Mouse (Mus musculus) lung, embryonic 15.5 days (tissue): Measurements from ENCODE around the gene Ankle1. TPM values are rescaled to one million over a fixed set of nuclear protein-coding genes. Genes with fewer than 3 reads are reported as not detected.
A peak's percentile ranks its signal among the peaks of the same experiment; 100 is the strongest.

ENCODE experiments used
- ATAC-seq: fragments of 200-750 bp; cut with Nextera tagmentation; 2 replicates; pipeline ENCODE4 v1.8.0; 2017; ENCODE audit warnings: moderate number of reproducible peaks, borderline replicate concordance; ENCODE audit not compliant: low FRiP score, low TSS enrichment; ENCODE audit errors: extremely low read depth
- H3K27ac ChIP-seq: fragments of 300-500 bp; sonication (generic); 2 replicates; pipeline ENCODE4 v1.5.1; 2015; ENCODE audit warnings: moderate library complexity, mild to moderate bottlenecking, inconsistent platforms
- H3K27me3 ChIP-seq: fragments of 300-500 bp; sonication (generic); 2 replicates; pipeline ENCODE4 v1.6.1; 2015; ENCODE audit warnings: inconsistent platforms
- H3K36me3 ChIP-seq: fragments of 300-500 bp; sonication (generic); 2 replicates; pipeline ENCODE4 v1.6.1; 2015; ENCODE audit warnings: inconsistent platforms
- H3K4me1 ChIP-seq: fragments of 300-500 bp; sonication (generic); 2 replicates; pipeline ENCODE4 v1.6.1; 2015; ENCODE audit warnings: inconsistent platforms
- H3K4me2 ChIP-seq: fragments of 300-500 bp; sonication (generic); 2 replicates; pipeline ENCODE4 v1.6.1; 2015; ENCODE audit warnings: inconsistent platforms, mild to moderate bottlenecking, moderate library complexity
- H3K4me3 ChIP-seq: fragments of 300-500 bp; sonication (generic); 2 replicates; pipeline ENCODE4 v1.5.1; 2015; ENCODE audit warnings: mild to moderate bottlenecking, inconsistent platforms
- H3K9ac ChIP-seq: fragments of 300-500 bp; sonication (generic); 2 replicates; pipeline ENCODE4 v1.6.1; 2015; ENCODE audit warnings: inconsistent platforms
- H3K9me3 ChIP-seq: fragments of 300-500 bp; sonication (generic); 2 replicates; pipeline ENCODE4 v1.6.1; 2016; ENCODE audit warnings: inconsistent platforms
- WGBS: fragments of 180-500 bp; shearing (Covaris S2); methylation state at CpG from one replicate; pipeline ENCODE4 v1.1.7; 2015; 5-methylcytosine and 5-hydroxymethylcytosine counted together
- polyA plus RNA-seq: library from polyadenylated mRNA; unstranded; fragments of >200 nt; fragmentation: Nextera tagmentation; extraction: Ambion mirVana; gene quantifications from 2 replicates; pipeline ENCODE4 v1.2.1, GENCODE M21; 2015

Ankle1 gene
- 42.6 and 46.7 TPM in 2 replicates for polyA plus RNA-seq

GRCm38 (mm10) chr8:71405401-71406098 lies at the start of gene Ankle1:
Gene Ankle1, plus strand, starts transcription at chr8:71406010.
- H3K27me3 ChIP-seq = no peaks in the 10 kb centered on the region
- H3K4me1 ChIP-seq = peaks cover 28% of the 10 kb centered on the region
- H3K4me2 ChIP-seq = peak within 1 kb of the TSS; percentile 97
- peak within 1 kb of the TSS; percentile 76 for H3K27ac ChIP-seq
- peak; percentile 92 for ATAC-seq
- 15% methylated on average over 33 of the region's 33 CpGs for WGBS
- H3K36me3 ChIP-seq = peaks cover 30% of the 10 kb centered on the region
- H3K9ac ChIP-seq = peak within 1 kb of the TSS; percentile 80
- peak within 1 kb of the TSS; percentile 88 for H3K4me3 ChIP-seq
- H3K9me3 ChIP-seq = no peaks in the 10 kb centered on the region

GRCm38 (mm10) chr8:71358026-71358425 lies 47.8 kb upstream of the Ankle1 start:
- ATAC-seq = no peak
- Histone ChIP-seq H3K4me1 (no peaks in the 10 kb centered on the region), H3K9me3 (no peaks in the 10 kb centered on the region), H3K36me3 (peaks cover 36% of the 10 kb centered on the region), H3K9ac (no peak overlapping the region), H3K4me2 (no peak overlapping the region), H3K27ac (no peak overlapping the region), H3K27me3 (no peaks in the 10 kb centered on the region), H3K4me3 (no peak overlapping the region)
- WGBS = 78% methylated on average over 3 of the region's 3 CpGs

- ATAC-seq = peak; percentile 86
- WGBS = under 1% methylated on average over 56 of the region's 56 CpGs
- Histone ChIP-seq H3K4me1 (peaks cover 24% of the 10 kb centered on the region), H3K9ac (peak within 1 kb of the TSS; percentile 80), H3K36me3 (peaks cover 10% of the 10 kb centered on the region; the same call in 1 of the 2 replicates), H3K27me3 (no peaks in the 10 kb centered on the region), H3K4me3 (peak within 1 kb of the TSS; percentile 73), H3K4me2 (peak within 1 kb of the TSS; percentile 83), H3K9me3 (no peaks in the 10 kb centered on the region), H3K27ac (peak within 1 kb of the TSS; percentile 93)
Measured at GRCm38 (mm10) chr8:71366771-71367528, 38.9 kb upstream of the Ankle1 start, which contains the start of gene Use1. Gene Use1, plus strand, starts transcription at chr8:71366848.

DNA sequence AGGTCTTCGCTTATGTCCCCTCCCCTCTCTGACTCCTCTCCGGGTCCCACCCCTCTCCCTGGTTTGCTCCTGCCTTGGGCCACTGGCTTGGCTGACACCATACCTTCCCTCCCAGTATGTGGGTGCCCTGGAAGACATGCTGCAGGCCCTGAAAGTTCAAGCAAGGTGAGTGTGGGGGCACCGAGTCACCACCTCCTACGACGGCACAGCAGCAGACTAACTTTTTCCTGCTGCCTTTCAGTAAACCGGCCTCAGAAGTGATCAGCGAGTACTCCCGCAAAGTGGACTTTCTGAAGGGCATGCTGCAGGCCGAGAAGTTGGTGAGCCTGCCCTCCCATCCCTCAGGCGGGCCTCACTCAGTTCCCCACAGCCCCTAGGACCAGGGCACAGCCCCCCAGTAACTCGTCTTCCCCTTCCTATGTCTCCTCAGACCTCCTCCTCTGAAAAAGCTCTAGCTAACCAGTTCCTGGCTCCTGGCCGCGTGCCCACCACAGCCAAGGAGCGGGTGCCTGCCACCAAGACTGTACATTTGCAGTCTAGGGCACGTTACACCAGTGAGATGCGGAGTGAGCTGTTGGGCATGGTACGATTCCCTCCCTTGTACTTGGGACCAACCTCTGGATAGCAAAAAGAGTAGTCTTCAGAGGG lies 38.2 kb upstream of the Ankle1 start:
- H3K9me3 ChIP-seq = no peaks in the 10 kb centered on the region
- WGBS = 35% methylated on average over 17 of the region's 17 CpGs
- H3K27me3 ChIP-seq = no peaks in the 10 kb centered on the region
- peaks cover 24% of the 10 kb centered on the region for H3K4me1 ChIP-seq
- ATAC-seq = no peak; the same call in 1 of the 2 replicates
- peak overlapping the region; percentile 73 for H3K4me3 ChIP-seq
- H3K9ac ChIP-seq = peak overlapping the region; percentile 80
- peak overlapping the region; percentile 93 for H3K27ac ChIP-seq
- peaks cover 10% of the 10 kb centered on the region; the same call in 1 of the 2 replicates for H3K36me3 ChIP-seq
- H3K4me2 ChIP-seq = peak overlapping the region; percentile 83

GRCm38 (mm10) chr8:71368366-71368765 lies 37.4 kb upstream of the Ankle1 start:
- H3K4me3 ChIP-seq = peak overlapping the region; percentile 73; the same call in 1 of the 2 replicates
- no peak overlapping the region for H3K9ac ChIP-seq

GRCm38 (mm10) chr8:71369040-71369718 lies 36.6 kb upstream of the Ankle1 start:
- WGBS = 90% methylated on average over 10 of the region's 10 CpGs
- Histone ChIP-seq H3K9me3 (no peaks in the 10 kb centered on the region), H3K4me2 (no peak overlapping the region), H3K4me1 (peaks cover 24% of the 10 kb centered on the region), H3K27me3 (no peaks in the 10 kb centered on the region), H3K9ac (no peak overlapping the region), H3K4me3 (no peak overlapping the region), H3K36me3 (peaks cover 17% of the 10 kb centered on the region), H3K27ac (no peak overlapping the region)
- no peak for ATAC-seq

More at GRCm38 (mm10) chr8:71368366-71368765, 37.4 kb upstream of the Ankle1 start:
- Histone ChIP-seq H3K9me3 (no peaks in the 10 kb centered on the region), H3K36me3 (peaks cover 10% of the 10 kb centered on the region; the same call in 1 of the 2 replicates), H3K4me1 (peaks cover 24% of the 10 kb centered on the region), H3K27ac (no peak overlapping the region), H3K4me2 (peak overlapping the region; percentile 83), H3K27me3 (no peaks in the 10 kb centered on the region)
- no peak for ATAC-seq

GRCm38 (mm10) chr8:71370711-71371235 lies 35.0 kb upstream of the Ankle1 start:
- Histone ChIP-seq H3K9ac (no peak overlapping the region), H3K27me3 (no peaks in the 10 kb centered on the region), H3K27ac (0 out of 2 replicates have a peak overlapping the region, but pooled peaks have one; percentile 39), H3K4me3 (peak overlapping the region; percentile 73), H3K4me1 (peaks cover 36% of the 10 kb centered on the region), H3K4me2 (peak overlapping the region; percentile 56), H3K36me3 (peaks cover 32% of the 10 kb centered on the region), H3K9me3 (no peaks in the 10 kb centered on the region)
- no peak for ATAC-seq
- 14% methylated on average over 5 of the region's 5 CpGs for WGBS

GRCm38 (mm10) chr8:71371236-71371848 lies 34.5 kb upstream of the Ankle1 start, which contains the start of gene Ocel1:
Gene Ocel1, plus strand, starts transcription at chr8:71371298.
- peak within 1 kb of the TSS; percentile 56 for H3K4me2 ChIP-seq
- peaks cover 39% of the 10 kb centered on the region for H3K4me1 ChIP-seq
- H3K9me3 ChIP-seq = no peaks in the 10 kb centered on the region
- peaks cover 32% of the 10 kb centered on the region for H3K36me3 ChIP-seq
- peak; percentile 86 for ATAC-seq
- H3K27me3 ChIP-seq = no peaks in the 10 kb centered on the region
- H3K4me3 ChIP-seq = peak within 1 kb of the TSS; percentile 73
- H3K27ac ChIP-seq = peak within 1 kb of the TSS; percentile 80
- peak within 1 kb of the TSS; percentile 50 for H3K9ac ChIP-seq
- under 1% methylated on average over 68 of the region's 68 CpGs for WGBS

GRCm38 (mm10) chr8:71372427-71372826 lies 33.4 kb upstream of the Ankle1 start:
- no peak overlapping the region; the same call in 1 of the 2 replicates for H3K27ac ChIP-seq
- WGBS = 84% methylated on average over 12 of the region's 12 CpGs
- peaks cover 38% of the 10 kb centered on the region for H3K36me3 ChIP-seq
- no peak overlapping the region for H3K4me3 ChIP-seq
- H3K9ac ChIP-seq = no peak overlapping the region
- H3K27me3 ChIP-seq = no peaks in the 10 kb centered on the region
- peaks cover 44% of the 10 kb centered on the region for H3K4me1 ChIP-seq
- no peak for ATAC-seq
- no peak overlapping the region for H3K4me2 ChIP-seq
- no peaks in the 10 kb centered on the region for H3K9me3 ChIP-seq

DNA sequence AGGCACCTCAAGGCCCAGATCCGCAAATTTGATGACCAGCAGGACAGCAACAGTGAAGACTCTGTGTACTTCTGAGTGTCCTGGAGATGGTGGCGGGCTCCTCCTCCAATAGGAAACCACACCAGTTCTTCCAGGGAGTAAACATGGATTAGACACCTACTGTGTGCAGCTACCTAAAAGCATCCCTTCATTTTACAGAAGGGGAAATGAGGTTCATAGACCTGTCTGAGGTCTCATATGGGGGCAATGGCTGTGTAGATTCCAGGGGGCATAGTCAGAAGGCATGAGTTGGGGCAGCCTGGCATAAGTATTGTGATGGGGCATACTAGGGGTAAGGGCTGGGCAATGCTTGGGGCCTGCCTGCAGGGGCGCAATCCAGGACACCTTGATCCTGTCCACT lies 32.8 kb upstream of the Ankle1 start:
- H3K4me2 ChIP-seq = no peak overlapping the region
- no peaks in the 10 kb centered on the region for H3K9me3 ChIP-seq
- no peak overlapping the region; the same call in 1 of the 2 replicates for H3K27ac ChIP-seq
- peaks cover 44% of the 10 kb centered on the region for H3K36me3 ChIP-seq
- H3K27me3 ChIP-seq = no peaks in the 10 kb centered on the region
- no peak overlapping the region for H3K9ac ChIP-seq
- H3K4me3 ChIP-seq = no peak overlapping the region
- ATAC-seq = no peak
- 84% methylated on average over 3 of the region's 3 CpGs for WGBS
- peaks cover 38% of the 10 kb centered on the region for H3K4me1 ChIP-seq
